Mouse (Mus musculus) heart, embryonic 13.5 days (tissue): ENCODE measurements at regions not wholly inside any gene's neighbourhood (a gene's known extent, or its start where the extent isn't known, plus 50 kb on each side); places are given as distances from the start of the nearest gene placed in this dataset.
"Not testable (repeated sequence)": the region's sequence is repeated elsewhere in the genome, so short reads cannot be mapped to it uniquely, and the experiment has no call there.

Experiments used
- ATAC-seq: fragments of 200-750 bp; cut with Nextera tagmentation; 2 replicates; pipeline ENCODE4 v1.8.0; 2017; ENCODE audit warnings: moderate TSS enrichment; ENCODE audit not compliant: insufficient number of reproducible peaks, low FRiP score, low TSS enrichment; ENCODE audit errors: extremely low read depth
- H3K27ac ChIP-seq: fragments of 300-500 bp; sonication (generic); replicated peaks from 2 replicates; pipeline ENCODE4 v1.5.1; 2015; ENCODE audit warnings: moderate library complexity, mild to moderate bottlenecking, inconsistent platforms
- H3K27me3 ChIP-seq: fragments of 300-500 bp; sonication (generic); replicated peaks from 2 replicates; pipeline ENCODE4 v1.6.1; 2015; ENCODE audit warnings: mild to moderate bottlenecking, inconsistent platforms
- H3K36me3 ChIP-seq: fragments of 300-500 bp; sonication (generic); 2 replicates; pipeline ENCODE4 v1.6.1; 2015; ENCODE audit warnings: mild to moderate bottlenecking, inconsistent platforms
- H3K4me1 ChIP-seq: fragments of 300-500 bp; sonication (generic); 2 replicates; pipeline ENCODE4 v1.6.1; 2015; ENCODE audit warnings: inconsistent platforms
- H3K4me2 ChIP-seq: fragments of 300-500 bp; sonication (generic); 2 replicates; pipeline ENCODE4 v1.6.1; 2015; ENCODE audit warnings: inconsistent platforms, mild to moderate bottlenecking, moderate library complexity
- H3K4me3 ChIP-seq: fragments of 300-500 bp; sonication (generic); 2 replicates; pipeline ENCODE4 v1.5.1; 2015; ENCODE audit warnings: moderate library complexity, mild to moderate bottlenecking, inconsistent platforms
- H3K9ac ChIP-seq: fragments of 300-500 bp; sonication (generic); 2 replicates; pipeline ENCODE4 v1.6.1; 2015; ENCODE audit warnings: inconsistent platforms, mild to moderate bottlenecking, moderate library complexity
- H3K9me3 ChIP-seq: fragments of 300-500 bp; sonication (generic); 2 replicates; pipeline ENCODE4 v1.6.1; 2016; ENCODE audit warnings: inconsistent platforms
- WGBS: fragments of 180-500 bp; shearing (Covaris S2); methylation state at CpG from one replicate; pipeline ENCODE4 v1.1.7; 2015; ENCODE audit warnings: mixed read lengths; 5-methylcytosine and 5-hydroxymethylcytosine counted together

DNA sequence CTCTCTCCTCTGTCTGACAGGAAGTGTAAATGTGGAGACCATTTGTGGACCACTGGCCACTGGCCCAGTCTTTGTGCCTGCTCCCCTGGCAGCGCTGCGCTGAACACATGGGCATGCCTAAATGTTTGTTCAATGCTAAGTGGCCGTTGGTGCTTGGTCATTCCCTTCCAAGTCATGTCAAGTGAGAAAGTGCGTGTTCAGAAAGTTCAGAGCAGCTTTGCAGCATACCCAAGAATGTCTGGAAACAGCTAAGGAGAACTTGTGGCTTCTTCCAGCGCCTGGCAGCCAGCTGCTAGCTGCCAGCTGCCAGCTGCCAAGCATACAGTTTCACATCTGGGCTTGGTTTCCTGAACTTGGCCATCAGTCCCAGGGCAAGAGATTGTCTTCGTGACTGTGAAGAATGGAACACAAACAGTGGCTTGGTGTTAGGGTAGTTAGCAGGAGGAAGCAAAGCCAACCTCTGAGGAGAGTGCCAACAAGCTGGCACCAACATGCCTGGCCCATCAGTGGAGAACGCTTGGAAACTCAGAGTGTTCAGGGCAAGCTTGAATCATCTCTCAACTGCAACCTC is 183.5 kb upstream of the Peli2 start:
- no peak for ATAC-seq
- no peaks in the 10 kb centered on the region for H3K36me3 ChIP-seq
- H3K4me1 ChIP-seq: no peaks in the 10 kb centered on the region
- H3K9me3 ChIP-seq: peaks cover 3% of the 10 kb centered on the region; the same call in 1 of the 2 replicates
- H3K4me2 ChIP-seq: no peak overlapping the region
- no peak overlapping the region for H3K27ac ChIP-seq
- H3K9ac ChIP-seq: no peak overlapping the region
- WGBS: 72% methylated on average over 7 of the region's 7 CpGs
- no peaks in the 10 kb centered on the region for H3K27me3 ChIP-seq
- H3K4me3 ChIP-seq: no peak overlapping the region

DNA sequence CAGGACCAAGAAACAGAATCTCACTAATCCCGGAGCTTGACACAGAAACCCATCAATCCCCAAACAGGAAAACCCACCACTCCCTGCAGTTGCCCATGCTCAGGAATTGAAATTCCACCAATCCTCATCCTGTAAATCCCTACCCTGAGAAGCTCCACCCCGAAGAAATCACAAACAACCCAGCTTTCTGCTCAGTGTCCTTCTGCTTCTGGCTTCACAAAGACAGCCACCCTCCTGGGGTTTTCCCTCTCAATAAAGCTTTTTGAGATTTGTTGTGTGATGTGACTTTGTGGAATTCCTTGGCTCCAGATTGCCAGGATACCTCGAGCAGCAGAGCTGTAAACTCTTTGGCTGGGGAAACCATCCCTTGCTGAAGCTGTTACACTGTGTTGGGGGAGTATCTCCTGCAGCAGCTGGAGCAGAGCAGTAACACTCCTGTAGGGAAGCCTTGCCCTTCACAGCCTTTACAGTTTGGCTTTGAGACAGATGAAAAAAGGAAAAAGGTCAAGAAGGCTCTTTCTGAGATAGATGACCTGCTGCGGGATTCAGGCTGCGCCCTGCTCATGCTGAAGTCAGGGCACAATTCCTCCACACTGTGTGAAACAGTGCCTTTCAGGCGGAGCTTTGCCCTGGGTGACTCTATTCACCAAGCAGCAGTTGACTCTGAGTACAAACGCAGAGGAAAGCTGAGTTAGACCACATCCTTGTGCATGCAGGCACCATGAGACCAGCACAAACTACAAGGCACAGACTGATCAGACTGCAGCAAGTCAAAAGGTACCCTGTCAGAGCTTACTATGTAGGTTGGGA is 180.6 kb upstream of the Peli2 start:
- Histone ChIP-seq H3K27ac (no peak overlapping the region), H3K36me3 (no peaks in the 10 kb centered on the region), H3K9ac (no peak overlapping the region), H3K4me2 (no peak overlapping the region), H3K9me3 (peaks cover 3% of the 10 kb centered on the region; the same call in 1 of the 2 replicates), H3K27me3 (no peaks in the 10 kb centered on the region), H3K4me3 (no peak overlapping the region), H3K4me1 (no peaks in the 10 kb centered on the region)
- WGBS: 55% methylated on average over 7 of the region's 7 CpGs
- ATAC-seq: no peak

DNA sequence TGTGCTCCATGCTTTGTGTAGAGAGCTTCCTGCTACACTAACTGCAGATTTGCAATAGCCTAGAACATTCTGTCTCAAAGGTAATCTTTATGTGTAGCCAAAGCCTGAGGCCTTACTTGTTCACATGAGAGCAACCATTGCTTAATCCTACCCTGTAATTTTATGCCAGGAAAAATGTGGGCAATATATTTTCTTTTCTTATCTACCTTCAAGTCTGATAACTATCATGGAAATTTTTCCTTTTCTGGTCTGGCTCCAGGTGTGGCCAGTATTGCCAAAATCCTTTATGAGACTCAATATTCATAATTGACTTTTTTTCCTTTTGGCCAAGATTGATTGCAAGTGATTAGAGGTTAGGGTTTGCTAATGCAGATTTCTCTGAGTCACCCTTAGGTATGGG is 178.0 kb upstream of the Peli2 start:
- Histone ChIP-seq H3K9ac (no peak overlapping the region), H3K9me3 (peaks cover 3% of the 10 kb centered on the region; the same call in 1 of the 2 replicates), H3K27ac (no peak overlapping the region), H3K4me3 (no peak overlapping the region), H3K27me3 (no peaks in the 10 kb centered on the region), H3K4me2 (no peak overlapping the region), H3K36me3 (no peaks in the 10 kb centered on the region), H3K4me1 (no peaks in the 10 kb centered on the region)
- no peak for ATAC-seq

DNA sequence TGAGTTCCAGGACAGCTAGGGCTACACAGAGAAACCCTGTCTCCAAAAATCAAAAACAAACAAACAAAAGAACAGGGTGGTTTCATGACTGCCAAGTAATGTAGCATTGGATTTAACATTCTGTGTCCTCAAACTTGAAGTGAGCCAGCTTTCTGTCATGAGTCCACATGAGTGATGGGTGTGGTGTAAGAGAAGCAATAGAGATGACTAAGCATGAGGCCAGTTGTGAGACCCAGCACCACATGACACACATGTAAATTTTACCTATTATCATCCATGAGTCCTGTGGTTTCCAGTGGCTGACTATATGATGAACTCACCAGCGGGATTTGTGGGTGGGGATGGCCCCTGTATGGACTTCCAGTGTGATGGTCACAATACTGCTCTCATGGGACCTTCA is 176.0 kb upstream of the Peli2 start:
- Histone ChIP-seq H3K36me3 (no peaks in the 10 kb centered on the region), H3K4me2 (no peak overlapping the region), H3K4me1 (no peaks in the 10 kb centered on the region), H3K27me3 (no peaks in the 10 kb centered on the region), H3K9me3 (no peaks in the 10 kb centered on the region), H3K27ac (no peak overlapping the region), H3K4me3 (no peak overlapping the region), H3K9ac (no peak overlapping the region)
- 73% methylated on average over 1 of the region's 1 CpGs for WGBS
- ATAC-seq: no peak

DNA sequence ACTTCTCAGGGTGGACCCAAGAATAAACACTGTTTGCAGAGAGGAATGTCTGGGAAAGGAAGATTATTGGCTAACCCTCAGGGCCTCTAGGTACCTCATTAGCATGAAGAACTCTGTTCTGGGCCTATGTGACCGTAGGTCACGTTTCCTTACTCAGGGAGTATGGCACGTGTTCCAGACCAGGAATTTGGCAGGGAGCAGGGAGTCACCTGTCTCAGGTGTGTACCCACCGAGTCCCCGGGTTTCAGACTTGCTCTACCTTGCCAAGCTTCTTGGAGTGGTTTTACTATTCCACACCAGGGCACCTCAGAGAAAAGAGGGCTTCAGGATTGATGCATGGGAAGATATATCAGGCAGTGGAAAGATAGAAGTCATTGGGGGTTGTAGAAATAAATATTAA is 169.6 kb upstream of the Peli2 start:
- ATAC-seq: no peak
- Histone ChIP-seq H3K9me3 (no peaks in the 10 kb centered on the region), H3K9ac (no peak overlapping the region), H3K4me2 (no peak overlapping the region), H3K27ac (no peak overlapping the region), H3K36me3 (no peaks in the 10 kb centered on the region), H3K4me3 (no peak overlapping the region), H3K4me1 (no peaks in the 10 kb centered on the region), H3K27me3 (no peaks in the 10 kb centered on the region)
- 71% methylated on average over 5 of the region's 5 CpGs for WGBS

DNA sequence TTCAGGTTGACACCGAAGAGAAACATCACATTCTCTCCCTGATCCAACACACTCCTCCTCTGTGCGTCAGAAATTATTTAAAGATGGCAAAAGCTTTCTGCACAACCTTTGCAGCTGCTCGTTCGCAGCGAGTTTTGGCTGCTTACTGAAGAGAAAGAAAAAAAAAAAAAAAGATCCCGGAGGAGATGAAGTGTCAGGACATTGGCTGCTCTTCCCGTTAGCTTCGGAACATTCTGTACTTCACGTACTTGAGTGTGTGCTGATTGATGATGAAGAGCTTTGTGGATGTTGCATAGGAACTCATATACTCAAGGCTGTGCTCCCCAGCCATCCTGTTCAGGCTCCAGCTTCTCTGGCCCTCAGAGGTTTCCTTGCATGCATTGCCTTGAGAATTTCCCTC is 162.5 kb upstream of the Peli2 start:
- H3K27me3 ChIP-seq: no peaks in the 10 kb centered on the region
- ATAC-seq: no peak
- no peak overlapping the region for H3K4me2 ChIP-seq
- 64% methylated on average over 9 of the region's 9 CpGs for WGBS
- no peaks in the 10 kb centered on the region for H3K36me3 ChIP-seq
- no peak overlapping the region for H3K9ac ChIP-seq
- no peak overlapping the region for H3K27ac ChIP-seq
- H3K4me1 ChIP-seq: no peaks in the 10 kb centered on the region
- no peak overlapping the region for H3K4me3 ChIP-seq
- H3K9me3 ChIP-seq: no peaks in the 10 kb centered on the region

DNA sequence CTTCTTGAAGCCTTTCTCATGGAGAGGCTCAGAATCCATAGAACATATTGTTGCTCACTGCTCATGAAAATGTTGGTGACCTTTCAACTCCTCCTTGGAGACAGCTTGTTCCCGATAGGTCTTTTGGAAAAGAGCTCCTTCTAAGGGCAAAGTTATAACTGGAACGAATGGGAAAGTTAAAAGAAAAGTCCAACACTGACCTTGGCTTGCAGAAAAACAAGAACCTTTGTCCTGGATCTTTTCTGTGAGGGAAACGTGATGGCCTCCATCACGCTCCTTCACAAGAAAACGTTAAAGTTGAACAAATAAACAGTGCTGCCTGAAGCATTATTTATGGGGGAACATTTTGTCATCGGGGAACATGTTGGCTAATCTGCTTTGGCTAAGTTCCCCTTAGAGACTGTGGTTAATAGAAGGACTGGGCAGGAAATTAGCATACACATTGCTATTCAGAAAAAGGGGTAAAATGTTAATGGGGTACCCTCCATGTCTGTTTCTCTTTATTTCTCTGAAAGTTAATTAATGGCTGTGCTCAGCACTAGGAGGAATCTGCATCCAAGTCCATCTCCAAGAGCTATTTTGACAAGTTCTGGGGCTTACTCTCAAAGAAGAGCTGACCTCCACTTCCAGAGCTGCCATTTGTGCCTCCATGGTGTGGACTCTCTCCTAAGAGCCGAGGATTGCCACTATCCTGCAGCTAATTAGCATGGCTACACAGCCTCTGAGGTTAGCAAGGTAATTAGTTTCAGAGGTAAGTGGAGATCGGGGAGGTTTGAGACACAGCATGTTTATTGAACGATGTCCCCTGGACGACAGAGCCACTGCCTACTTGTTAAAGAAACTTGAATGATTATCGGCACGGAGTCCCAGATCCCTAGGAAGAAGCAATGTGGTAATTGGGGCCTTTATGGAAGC is 161.0 kb upstream of the Peli2 start:
- Histone ChIP-seq H3K4me1 (no peaks in the 10 kb centered on the region), H3K4me3 (no peak overlapping the region), H3K36me3 (no peaks in the 10 kb centered on the region), H3K9me3 (no peaks in the 10 kb centered on the region), H3K27me3 (no peaks in the 10 kb centered on the region), H3K27ac (no peak overlapping the region), H3K4me2 (no peak overlapping the region), H3K9ac (no peak overlapping the region)
- ATAC-seq: no peak
- 70% methylated on average over 12 of the region's 12 CpGs for WGBS

DNA sequence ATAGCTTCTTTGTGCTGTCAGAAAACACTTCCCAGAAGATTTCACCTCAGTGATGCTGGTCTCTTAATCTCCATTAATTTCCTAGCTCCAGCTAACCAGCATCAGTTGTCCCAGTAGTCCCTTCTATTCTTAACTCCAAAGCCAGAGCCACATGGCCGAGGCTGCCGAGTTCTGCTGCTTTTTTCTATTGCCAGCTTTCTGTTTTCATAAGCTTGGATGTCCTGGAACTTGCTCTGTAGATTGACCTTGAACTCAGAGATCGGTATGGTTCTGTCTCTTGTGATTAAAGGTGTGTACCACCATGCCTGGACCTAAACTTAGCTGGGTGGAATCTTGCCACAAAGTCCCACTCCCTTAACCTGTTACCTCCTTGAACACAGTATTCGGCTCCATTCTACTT is 155.8 kb upstream of the Peli2 start:
- not testable (repeated sequence) for H3K9ac ChIP-seq, H3K4me2 ChIP-seq
- 86% methylated on average over 4 of the region's 4 CpGs for WGBS

DNA sequence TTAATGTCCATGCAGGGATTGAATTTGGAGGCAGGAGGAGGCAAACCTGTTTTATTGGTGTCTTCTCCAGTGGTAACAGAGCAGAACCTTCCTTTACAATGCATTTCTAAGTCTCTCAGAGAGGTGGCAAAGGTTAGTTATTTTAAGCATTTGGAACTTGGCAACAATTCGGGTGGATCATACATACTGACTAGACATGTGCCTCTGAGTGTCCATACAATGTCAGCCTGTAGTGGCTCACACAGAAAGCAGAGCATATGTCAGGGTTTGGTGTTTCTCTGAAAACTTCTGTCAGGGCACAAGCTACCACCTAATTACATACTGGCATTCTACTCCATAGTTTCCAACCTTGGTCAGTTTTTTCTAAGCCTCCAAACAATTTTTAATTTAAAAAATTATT is 150.8 kb upstream of the Peli2 start:
- Histone ChIP-seq H3K36me3 (no peaks in the 10 kb centered on the region), H3K4me2 (no peak overlapping the region), H3K4me1 (no peaks in the 10 kb centered on the region), H3K9ac (no peak overlapping the region), H3K27ac (no peak overlapping the region), H3K4me3 (no peak overlapping the region), H3K9me3 (no peaks in the 10 kb centered on the region), H3K27me3 (no peaks in the 10 kb centered on the region)
- 32% methylated on average over 1 of the region's 1 CpGs for WGBS
- ATAC-seq: no peak

More for the DNA sequence above, 155.8 kb upstream of the Peli2 start:
- not testable (repeated sequence) for H3K4me3 ChIP-seq, ATAC-seq, H3K4me1 ChIP-seq, H3K27me3 ChIP-seq, H3K9me3 ChIP-seq, H3K27ac ChIP-seq, H3K36me3 ChIP-seq

DNA sequence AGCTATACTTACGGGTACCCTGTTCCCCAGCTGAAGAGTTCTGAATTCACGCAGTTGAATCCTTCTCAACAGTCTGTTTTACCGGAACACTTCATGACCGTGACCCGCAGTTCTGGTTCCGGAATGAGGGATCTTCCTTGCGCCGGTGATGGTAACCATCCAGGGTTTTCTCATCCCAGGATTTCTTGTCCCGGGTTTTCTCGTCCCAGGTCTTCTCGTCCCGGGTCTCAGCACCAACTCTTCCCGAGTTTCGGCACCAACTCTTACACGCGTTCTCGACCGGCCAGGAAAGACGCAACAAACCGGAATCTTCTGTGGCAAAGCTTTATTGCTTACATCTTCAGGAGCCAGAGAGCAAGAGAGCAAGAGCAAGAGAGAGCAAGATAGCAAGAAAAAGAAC is 147.5 kb upstream of the Peli2 start:
- not testable (repeated sequence) for ATAC-seq, H3K4me1 ChIP-seq, H3K27me3 ChIP-seq, H3K4me3 ChIP-seq, H3K4me2 ChIP-seq, H3K9ac ChIP-seq, H3K27ac ChIP-seq, H3K36me3 ChIP-seq, H3K9me3 ChIP-seq
- WGBS: 90% methylated on average over 20 of the region's 20 CpGs

DNA sequence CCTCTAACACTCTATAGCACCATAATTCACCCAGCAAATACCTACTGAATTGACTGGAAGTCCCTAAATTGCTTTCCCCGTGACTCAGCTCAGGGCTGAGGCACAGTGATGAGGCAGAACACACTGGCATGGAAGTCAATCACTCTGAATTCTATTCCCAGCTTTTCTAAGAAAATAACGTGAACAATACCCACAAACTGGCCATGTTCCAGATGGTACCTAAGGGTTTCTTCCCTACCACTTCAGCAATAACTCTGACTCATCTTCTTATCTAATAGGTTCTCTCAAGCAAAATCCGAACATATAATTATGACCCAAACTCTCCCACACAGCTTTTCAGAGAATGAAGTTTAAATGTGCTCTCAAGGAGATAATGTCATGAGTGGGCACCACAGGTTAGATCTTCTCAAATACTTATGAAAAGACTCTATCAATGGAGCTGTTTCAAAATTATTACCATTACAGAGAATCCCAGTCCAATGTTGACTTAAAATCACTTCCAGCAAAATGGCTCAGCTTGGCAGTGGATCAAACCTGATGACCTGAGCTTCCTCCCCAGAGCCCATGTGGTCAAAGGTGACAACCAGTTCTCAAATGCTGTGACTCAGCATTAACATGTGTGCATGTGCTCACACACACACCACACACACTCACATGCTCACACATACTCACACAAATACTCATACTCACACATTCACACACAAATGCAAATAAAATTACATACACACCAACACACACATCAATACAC is 137.5 kb upstream of the Peli2 start:
- Histone ChIP-seq H3K36me3 (no peaks in the 10 kb centered on the region), H3K27me3 (no peaks in the 10 kb centered on the region), H3K4me1 (0 out of 2 replicates have a peak, but pooled peaks cover 2% of the 10 kb centered on the region), H3K4me3 (no peak overlapping the region), H3K27ac (no peak overlapping the region), H3K9me3 (peaks cover 3% of the 10 kb centered on the region; the same call in 1 of the 2 replicates), H3K4me2 (no peak overlapping the region), H3K9ac (no peak overlapping the region)
- no peak for ATAC-seq
- WGBS: 57% methylated on average over 3 of the region's 3 CpGs
